Mouse (Mus musculus) adrenal gland, adult 18-20 months (tissue): ENCODE measurements around the gene Olfr96. TPM values are rescaled to one million over a fixed set of nuclear protein-coding genes. Genes with fewer than 3 reads are reported as not detected.
"Not testable (repeated sequence)": the region's sequence is repeated elsewhere in the genome, so short reads cannot be mapped to it uniquely, and the experiment has no call there.

Experiments
- DNase-seq, 2 experiments: peaks; one replicate each; pipeline ENCODE4 v3.0.0; 2021 to 2022; ENCODE audit warnings: low spot score in 2 of 2
- long read RNA-seq, 2 experiments: library from polyadenylated mRNA; stranded (forward); transcript quantifications; one replicate each; pipeline ENCODE4 v2.0.0; 2021
- total RNA-seq, 2 experiments: library from RNA; stranded (reverse); gene quantifications; 1 replicate in 1 of 2; 2 replicates in 1 of 2; pipeline ENCODE4 v1.2.3; 2021

The Olfr96 gene
- not detected for total RNA-seq
- long read RNA-seq, experiment 1: 0 reads
- long read RNA-seq, experiment 2: 0 reads

- DNase-seq: no peak
These were observed at the start of gene Olfr96 for GRCm38 (mm10) chr17:37219846-37220245. Gene Olfr96, plus strand, starts transcription at chr17:37220146.

- DNase-seq: no peak
These were observed 34.5 kb upstream of the Olfr96 start for GRCm38 (mm10) chr17:37185474-37185873.

- DNase-seq: peak in 1 of 2 experiments; percentile 24
These were observed 29.2 kb upstream of the Olfr96 start for GRCm38 (mm10) chr17:37190711-37191110.

GRCm38 (mm10) chr17:37193032-37193431 is 26.9 kb upstream of the Olfr96 start:
- DNase-seq: no peak

- no peak for DNase-seq
These were observed 26.3 kb upstream of the Olfr96 start, which contains the start of gene Ubd for GRCm38 (mm10) chr17:37193656-37194055. Gene Ubd, plus strand, starts transcription at chr17:37193892.

- no peak for DNase-seq
These were observed 25.2 kb upstream of the Olfr96 start for GRCm38 (mm10) chr17:37194782-37195181.

GRCm38 (mm10) chr17:37196845-37197724 is 22.9 kb upstream of the Olfr96 start:
- peak; percentile 23 to 26 for DNase-seq

- DNase-seq: no peak
These were observed 19.1 kb upstream of the Olfr96 start, which contains the start of gene Olfr94 for GRCm38 (mm10) chr17:37200894-37201293. Gene Olfr94, minus strand, starts transcription at chr17:37200994.

GRCm38 (mm10) chr17:37203206-37203916 is 16.6 kb upstream of the Olfr96 start:
- DNase-seq: peak; percentile 65 to 77

GRCm38 (mm10) chr17:37203917-37204236 is 16.1 kb upstream of the Olfr96 start:
- DNase-seq: no peak

GRCm38 (mm10) chr17:37210884-37211768 is 8.8 kb upstream of the Olfr96 start:
- DNase-seq: no peak

GRCm38 (mm10) chr17:37213018-37213417 is 6.9 kb upstream of the Olfr96 start, which contains the start of gene Olfr95:
Gene Olfr95, minus strand, starts transcription at chr17:37213118.
- DNase-seq: no peak

GRCm38 (mm10) chr17:37218486-37218885 is 1.5 kb upstream of the Olfr96 start:
- DNase-seq: no peak

- no peak for DNase-seq
These were observed 1.9 kb downstream of the Olfr96 start for GRCm38 (mm10) chr17:37221879-37222278.

GRCm38 (mm10) chr17:37237230-37237629 is 17.3 kb downstream of the Olfr96 start, which contains the start of gene Olfr97:
Gene Olfr97, minus strand, starts transcription at chr17:37237330.
- DNase-seq: not testable (repeated sequence)

GRCm38 (mm10) chr17:37242198-37242597 is 22.3 kb downstream of the Olfr96 start:
- no peak for DNase-seq

- peak; percentile 20 to 33 for DNase-seq
These were observed 26.8 kb downstream of the Olfr96 start for GRCm38 (mm10) chr17:37246715-37247114.

- no peak for DNase-seq
These were observed 29.5 kb downstream of the Olfr96 start for GRCm38 (mm10) chr17:37249460-37249859.

GRCm38 (mm10) chr17:37250544-37250943 is 30.6 kb downstream of the Olfr96 start:
- DNase-seq: peak; percentile 9 to 25

GRCm38 (mm10) chr17:37263626-37264025 is 43.7 kb downstream of the Olfr96 start, which contains the start of gene Olfr98:
Gene Olfr98, minus strand, starts transcription at chr17:37263749.
- DNase-seq: no peak
